Mouse (Mus musculus): ENCODE measurements around the gene Arhgap33. TPM values are rescaled to one million over a fixed set of nuclear protein-coding genes. Genes with fewer than 3 reads are reported as not detected.

Arhgap33 gene
- polyA plus RNA-seq, 1 experiment from 2014 or later = 110 TPM

- Histone ChIP-seq H3K4me3 (ENCODE audit: low read depth, low read length) (no peak overlapping the region), H3K9ac (replicated peaks; ENCODE audit: low read depth, low read length) (no peak overlapping the region), H3K4me1 (ENCODE audit: control insufficient read depth, insufficient read depth, low read length) (peaks cover 4% of the 10 kb centered on the region), H3K27ac (ENCODE audit: low read depth, low read length) (no peak overlapping the region), H3K36me3 (ENCODE audit: control insufficient read depth, insufficient read depth, low read length) (peaks cover 12% of the 10 kb centered on the region; the same call in 1 of the 2 replicates), H3K9me3 (ENCODE audit: control insufficient read depth, low read length) (no peaks in the 10 kb centered on the region), H3K27me3 (ENCODE audit: control insufficient read depth, insufficient read depth, low read length) (no peaks in the 10 kb centered on the region), H3K4me2 (ENCODE audit: low read depth, low read length) (no peak overlapping the region)
- ATAC-seq (ENCODE audit: low read depth) = no peak
- 87% methylated on average over 7 of the region's 7 CpGs for WGBS
These were observed 5.7 kb upstream of the Arhgap33 start for GRCm38 (mm10) chr7:30540572-30540971.

DNA sequence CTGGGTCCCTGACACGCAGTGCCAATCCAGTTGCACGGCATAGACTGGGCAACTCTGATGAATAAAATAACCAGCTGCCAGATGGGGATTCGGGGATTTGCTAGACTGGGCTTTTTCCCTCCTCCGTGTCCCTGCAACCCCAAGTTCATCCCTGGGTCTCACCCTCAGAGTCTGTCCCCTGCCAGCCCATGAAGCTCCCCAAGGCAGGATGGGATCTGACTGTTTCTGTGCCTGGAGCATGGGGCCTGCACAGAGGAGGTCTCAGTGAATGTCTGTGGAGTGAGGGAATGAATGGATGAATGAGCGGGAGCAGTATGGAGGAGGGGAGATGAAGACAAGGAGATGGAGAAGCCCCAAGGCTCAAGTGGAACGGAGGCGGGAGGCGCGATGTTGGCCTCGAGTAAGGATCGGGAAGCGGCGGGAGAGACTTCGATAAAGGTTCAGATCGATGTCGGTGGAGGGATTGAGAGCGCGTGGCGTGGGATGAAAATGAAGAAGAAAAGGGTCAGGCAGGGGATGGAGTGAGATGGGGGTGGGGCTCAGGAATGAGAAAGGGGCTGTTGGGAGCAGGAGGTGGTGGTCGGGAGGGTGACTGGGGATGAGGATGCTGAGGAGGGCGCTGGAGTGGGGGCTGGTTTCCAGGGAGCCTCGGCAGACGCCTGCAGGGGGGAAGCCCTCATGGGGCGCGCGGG, 773 bp downstream of the Arhgap33 start:
- peaks cover 35% of the 10 kb centered on the region for H3K36me3 ChIP-seq (ENCODE audit: control insufficient read depth, insufficient read depth, low read length)
- peak overlapping the region; percentile 86 for H3K4me2 ChIP-seq (ENCODE audit: low read depth, low read length)
- 3% methylated on average over 23 of the region's 26 CpGs for WGBS
- H3K9ac ChIP-seq (replicated peaks; ENCODE audit: low read depth, low read length) = peak overlapping the region; percentile 95
- H3K27ac ChIP-seq (ENCODE audit: low read depth, low read length) = peak overlapping the region; percentile 90
- no peaks in the 10 kb centered on the region for H3K9me3 ChIP-seq (ENCODE audit: control insufficient read depth, low read length)
- no peaks in the 10 kb centered on the region for H3K27me3 ChIP-seq (ENCODE audit: control insufficient read depth, insufficient read depth, low read length)
- peak; percentile 55 for ATAC-seq (ENCODE audit: low read depth)
- H3K4me3 ChIP-seq (ENCODE audit: low read depth, low read length) = peak overlapping the region; percentile 92
- peaks cover 34% of the 10 kb centered on the region for H3K4me1 ChIP-seq (ENCODE audit: control insufficient read depth, insufficient read depth, low read length)

DNA sequence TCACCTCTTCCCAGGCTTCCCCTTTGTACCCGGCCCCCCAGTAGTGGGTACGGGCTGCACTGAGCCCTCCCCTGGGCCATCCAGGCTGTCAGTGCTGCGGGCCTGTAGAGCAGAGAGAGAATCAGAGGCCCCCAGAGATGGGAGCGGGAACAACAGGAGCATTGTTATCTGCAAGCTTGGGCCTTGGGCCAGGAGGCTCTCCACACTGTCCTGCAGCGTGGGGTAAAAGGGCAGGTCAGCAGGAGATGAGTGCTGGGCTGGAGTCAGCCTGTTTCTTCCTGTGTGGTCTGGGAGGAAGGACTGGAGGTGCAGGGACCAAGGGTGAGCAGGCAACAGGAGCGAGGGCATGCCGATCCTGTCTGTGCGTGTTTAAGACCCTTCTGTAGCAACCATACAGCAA, 1.9 kb downstream of the Arhgap33 start:
- Histone ChIP-seq H3K4me2 (ENCODE audit: low read depth, low read length) (peak overlapping the region; percentile 86), H3K27ac (ENCODE audit: low read depth, low read length) (no peak overlapping the region), H3K4me1 (ENCODE audit: control insufficient read depth, insufficient read depth, low read length) (peaks cover 34% of the 10 kb centered on the region), H3K9ac (replicated peaks; ENCODE audit: low read depth, low read length) (peak overlapping the region; percentile 2; the same call in 1 of the 2 replicates), H3K9me3 (ENCODE audit: control insufficient read depth, low read length) (no peaks in the 10 kb centered on the region), H3K27me3 (ENCODE audit: control insufficient read depth, insufficient read depth, low read length) (no peaks in the 10 kb centered on the region), H3K4me3 (ENCODE audit: low read depth, low read length) (peak overlapping the region; percentile 92), H3K36me3 (ENCODE audit: control insufficient read depth, insufficient read depth, low read length) (peaks cover 46% of the 10 kb centered on the region)
- 9% methylated on average over 8 of the region's 8 CpGs for WGBS
- ATAC-seq (ENCODE audit: low read depth) = no peak

DNA sequence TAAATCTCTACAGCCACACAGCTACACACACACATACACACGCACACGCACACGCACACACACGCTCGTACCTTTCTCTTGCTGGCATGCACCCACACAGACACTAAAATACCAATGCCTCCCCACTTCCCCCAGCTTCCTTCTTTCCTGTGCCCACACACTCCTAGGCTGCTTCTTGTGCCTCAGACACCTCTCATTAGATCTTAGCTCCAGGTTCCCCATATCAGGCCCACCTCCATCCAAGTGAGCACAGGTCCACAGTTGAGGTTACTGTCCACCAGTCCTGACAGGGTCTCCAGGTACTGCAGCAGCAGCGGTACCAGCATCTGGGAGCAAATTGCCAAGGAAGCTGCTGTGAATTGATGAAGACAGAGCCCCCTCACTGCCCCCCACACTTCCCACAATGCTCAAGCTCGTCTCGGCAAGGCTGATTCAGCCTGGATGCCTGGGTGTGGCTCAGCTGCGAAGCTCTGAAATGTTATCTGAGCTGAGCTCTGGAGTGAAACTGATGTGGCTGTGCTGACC, 3.5 kb downstream of the Arhgap33 start:
- H3K9me3 ChIP-seq (ENCODE audit: control insufficient read depth, low read length) = no peaks in the 10 kb centered on the region
- ATAC-seq (ENCODE audit: low read depth) = no peak
- H3K27ac ChIP-seq (ENCODE audit: low read depth, low read length) = no peak overlapping the region
- 88% methylated on average over 9 of the region's 9 CpGs for WGBS
- no peaks in the 10 kb centered on the region for H3K27me3 ChIP-seq (ENCODE audit: control insufficient read depth, insufficient read depth, low read length)
- H3K4me1 ChIP-seq (ENCODE audit: control insufficient read depth, insufficient read depth, low read length) = peaks cover 34% of the 10 kb centered on the region
- peak overlapping the region; percentile 16; the same call in 1 of the 2 replicates for H3K9ac ChIP-seq (replicated peaks; ENCODE audit: low read depth, low read length)
- no peak overlapping the region for H3K4me3 ChIP-seq (ENCODE audit: low read depth, low read length)
- peak overlapping the region; percentile 16; the same call in 1 of the 2 replicates for H3K4me2 ChIP-seq (ENCODE audit: low read depth, low read length)
- peaks cover 61% of the 10 kb centered on the region for H3K36me3 ChIP-seq (ENCODE audit: control insufficient read depth, insufficient read depth, low read length)

DNA sequence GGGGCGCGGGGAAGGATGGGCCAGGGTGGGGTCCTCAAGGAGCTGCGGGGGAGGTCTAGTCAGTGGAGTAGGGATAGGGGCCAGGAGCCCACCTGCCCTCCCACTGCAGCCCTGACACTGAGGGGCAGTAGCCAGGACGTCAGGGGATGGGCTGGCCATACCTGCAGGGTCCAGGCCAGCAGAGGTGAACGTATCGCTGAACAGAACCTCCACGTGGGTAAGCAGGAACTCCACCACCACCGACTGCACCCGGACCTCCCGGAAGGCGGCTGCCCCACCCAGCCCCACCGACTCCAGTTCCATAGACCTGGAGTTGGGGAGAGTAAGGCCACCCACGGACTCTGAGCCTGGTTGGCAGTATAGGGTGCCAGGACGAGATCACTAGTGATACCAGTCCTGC, 7.9 kb downstream of the Arhgap33 start:
- Histone ChIP-seq H3K4me1 (ENCODE audit: control insufficient read depth, insufficient read depth, low read length) (peaks cover 9% of the 10 kb centered on the region), H3K9ac (replicated peaks; ENCODE audit: low read depth, low read length) (no peak overlapping the region), H3K27me3 (ENCODE audit: control insufficient read depth, insufficient read depth, low read length) (no peaks in the 10 kb centered on the region), H3K9me3 (ENCODE audit: control insufficient read depth, low read length) (no peaks in the 10 kb centered on the region), H3K4me2 (ENCODE audit: low read depth, low read length) (no peak overlapping the region), H3K4me3 (ENCODE audit: low read depth, low read length) (no peak overlapping the region), H3K27ac (ENCODE audit: low read depth, low read length) (no peak overlapping the region), H3K36me3 (ENCODE audit: control insufficient read depth, insufficient read depth, low read length) (peaks cover 92% of the 10 kb centered on the region)
- ATAC-seq (ENCODE audit: low read depth) = no peak
- WGBS = 81% methylated on average over 14 of the region's 14 CpGs

- H3K27me3 ChIP-seq (ENCODE audit: control insufficient read depth, insufficient read depth, low read length) = no peaks in the 10 kb centered on the region
- no peak for ATAC-seq (ENCODE audit: low read depth)
- H3K4me1 ChIP-seq (ENCODE audit: control insufficient read depth, insufficient read depth, low read length) = peaks cover 3% of the 10 kb centered on the region; the same call in 1 of the 2 replicates
- H3K36me3 ChIP-seq (ENCODE audit: control insufficient read depth, insufficient read depth, low read length) = peaks cover 86% of the 10 kb centered on the region
- H3K9ac ChIP-seq (replicated peaks; ENCODE audit: low read depth, low read length) = no peak overlapping the region
- H3K9me3 ChIP-seq (ENCODE audit: control insufficient read depth, low read length) = no peaks in the 10 kb centered on the region
- 26% methylated on average over 17 of the region's 17 CpGs for WGBS
- H3K4me3 ChIP-seq (ENCODE audit: low read depth, low read length) = no peak overlapping the region
- H3K27ac ChIP-seq (ENCODE audit: low read depth, low read length) = no peak overlapping the region
- no peak overlapping the region for H3K4me2 ChIP-seq (ENCODE audit: low read depth, low read length)
These were observed 8.5 kb downstream of the Arhgap33 start for GRCm38 (mm10) chr7:30526399-30526798.

- Histone ChIP-seq H3K27me3 (ENCODE audit: control insufficient read depth, insufficient read depth, low read length) (no peaks in the 10 kb centered on the region), H3K36me3 (ENCODE audit: control insufficient read depth, insufficient read depth, low read length) (peaks cover 83% of the 10 kb centered on the region), H3K9me3 (ENCODE audit: control insufficient read depth, low read length) (no peaks in the 10 kb centered on the region), H3K4me2 (ENCODE audit: low read depth, low read length) (no peak overlapping the region), H3K4me3 (ENCODE audit: low read depth, low read length) (no peak overlapping the region), H3K4me1 (ENCODE audit: control insufficient read depth, insufficient read depth, low read length) (no peaks in the 10 kb centered on the region), H3K27ac (ENCODE audit: low read depth, low read length) (no peak overlapping the region), H3K9ac (replicated peaks; ENCODE audit: low read depth, low read length) (no peak overlapping the region)
- no peak for ATAC-seq (ENCODE audit: low read depth)
- 35% methylated on average over 10 of the region's 10 CpGs for WGBS
These were observed 8.9 kb downstream of the Arhgap33 start for GRCm38 (mm10) chr7:30525954-30526353.

- no peak overlapping the region for H3K9ac ChIP-seq (replicated peaks; ENCODE audit: low read depth, low read length)
- H3K27ac ChIP-seq (ENCODE audit: low read depth, low read length) = no peak overlapping the region
- H3K4me1 ChIP-seq (ENCODE audit: control insufficient read depth, insufficient read depth, low read length) = no peaks in the 10 kb centered on the region
- ATAC-seq (ENCODE audit: low read depth) = no peak
- no peaks in the 10 kb centered on the region for H3K9me3 ChIP-seq (ENCODE audit: control insufficient read depth, low read length)
- no peak overlapping the region for H3K4me2 ChIP-seq (ENCODE audit: low read depth, low read length)
- H3K4me3 ChIP-seq (ENCODE audit: low read depth, low read length) = no peak overlapping the region
- no peaks in the 10 kb centered on the region for H3K27me3 ChIP-seq (ENCODE audit: control insufficient read depth, insufficient read depth, low read length)
- 77% methylated on average over 6 of the region's 6 CpGs for WGBS
- peaks cover 68% of the 10 kb centered on the region for H3K36me3 ChIP-seq (ENCODE audit: control insufficient read depth, insufficient read depth, low read length)
These were observed 10.4 kb downstream of the Arhgap33 start for GRCm38 (mm10) chr7:30524487-30524886.

DNA sequence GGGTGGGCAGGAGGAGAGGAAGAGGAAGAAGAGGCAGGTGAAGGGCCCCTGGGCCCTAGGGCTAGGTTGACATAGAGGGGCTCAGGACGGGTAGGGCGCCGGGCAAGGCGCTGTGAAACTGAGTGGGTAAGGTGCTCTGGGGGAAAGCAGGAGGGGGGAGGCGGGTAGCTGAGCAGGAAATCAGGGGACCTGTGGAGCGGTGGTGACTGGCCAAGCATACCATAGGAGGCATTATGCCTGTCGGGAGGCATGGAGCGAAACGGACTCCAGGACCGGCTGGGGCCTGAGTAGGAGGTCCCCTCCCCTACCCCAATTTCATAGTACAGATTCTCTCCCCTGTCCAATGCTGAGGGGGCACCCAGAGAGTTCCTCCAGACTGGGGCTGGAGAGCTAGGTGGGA, 12.0 kb downstream of the Arhgap33 start:
- Histone ChIP-seq H3K27me3 (ENCODE audit: control insufficient read depth, insufficient read depth, low read length) (no peaks in the 10 kb centered on the region), H3K9me3 (ENCODE audit: control insufficient read depth, low read length) (no peaks in the 10 kb centered on the region), H3K4me3 (ENCODE audit: low read depth, low read length) (no peak overlapping the region), H3K4me2 (ENCODE audit: low read depth, low read length) (no peak overlapping the region), H3K4me1 (ENCODE audit: control insufficient read depth, insufficient read depth, low read length) (no peaks in the 10 kb centered on the region), H3K9ac (replicated peaks; ENCODE audit: low read depth, low read length) (no peak overlapping the region), H3K27ac (ENCODE audit: low read depth, low read length) (no peak overlapping the region), H3K36me3 (ENCODE audit: control insufficient read depth, insufficient read depth, low read length) (peaks cover 52% of the 10 kb centered on the region)
- 84% methylated on average over 10 of the region's 10 CpGs for WGBS
- no peak for ATAC-seq (ENCODE audit: low read depth)
